Mouse (Mus musculus): ENCODE results near the gene Agtpbp1. TPM values are rescaled to one million over a fixed set of nuclear protein-coding genes. Genes with fewer than 3 reads are reported as not detected.

The Agtpbp1 gene
- total and polyA plus RNA-seq, 2 experiments from 2014 or later, result 70.8 to 129 TPM

- Histone ChIP-seq H3K9ac (replicated peaks; ENCODE audit: low read length, poor library complexity, severe bottlenecking) (no peak overlapping the region), H3K9me3 (ENCODE audit: low read length) (no peaks in the 10 kb centered on the region), H3K4me1 (ENCODE audit: insufficient read depth, low read length) (no peaks in the 10 kb centered on the region), H3K27ac (ENCODE audit: low read depth, low read length) (no peak overlapping the region), H3K4me2 (ENCODE audit: low read depth, low read length, poor library complexity, severe bottlenecking) (no peak overlapping the region), H3K4me3 (ENCODE audit: low read depth, low read length) (no peak overlapping the region), H3K27me3 (ENCODE audit: insufficient read depth, low read length) (no peaks in the 10 kb centered on the region), H3K36me3 (ENCODE audit: insufficient read depth, low read length) (no peaks in the 10 kb centered on the region)
- DNase-seq (ENCODE audit: low spot score) (no peak), ATAC-seq (ENCODE audit: low FRiP score) (no peak)
- WGBS, result 79% methylated on average over 6 of the region's 6 CpGs
- no peak for TF ChIP-seq CTCF (IDR thresholded peaks at IDR 0.05)
These were observed 13.9 kb downstream of the Agtpbp1 start for GRCm38 (mm10) chr13:59571107-59571506.

- DNase-seq (ENCODE audit: low spot score) (peak; percentile 46), ATAC-seq (ENCODE audit: low FRiP score) (peak; percentile 60)
- no peak overlapping the region for H3K9ac ChIP-seq (replicated peaks; ENCODE audit: low read length, poor library complexity, severe bottlenecking)
- H3K4me1 ChIP-seq (ENCODE audit: insufficient read depth, low read length), result no peaks in the 10 kb centered on the region
- H3K27ac ChIP-seq (ENCODE audit: low read depth, low read length), result no peak overlapping the region
- no peaks in the 10 kb centered on the region for H3K27me3 ChIP-seq (ENCODE audit: insufficient read depth, low read length)
- H3K4me3 ChIP-seq (ENCODE audit: low read depth, low read length), result no peak overlapping the region
- no peak overlapping the region for H3K4me2 ChIP-seq (ENCODE audit: low read depth, low read length, poor library complexity, severe bottlenecking)
- H3K9me3 ChIP-seq (ENCODE audit: low read length), result no peaks in the 10 kb centered on the region
- no peak for TF ChIP-seq CTCF (IDR thresholded peaks at IDR 0.05)
- H3K36me3 ChIP-seq (ENCODE audit: insufficient read depth, low read length), result no peaks in the 10 kb centered on the region
- 49% methylated on average over 9 of the region's 9 CpGs for WGBS
These were observed 19.0 kb downstream of the Agtpbp1 start for GRCm38 (mm10) chr13:59565945-59566520.

- Histone ChIP-seq H3K4me2 (ENCODE audit: low read depth, low read length, poor library complexity, severe bottlenecking) (no peak overlapping the region), H3K27ac (ENCODE audit: low read depth, low read length) (no peak overlapping the region), H3K4me1 (ENCODE audit: insufficient read depth, low read length) (no peaks in the 10 kb centered on the region), H3K9me3 (ENCODE audit: low read length) (no peaks in the 10 kb centered on the region), H3K27me3 (ENCODE audit: insufficient read depth, low read length) (no peaks in the 10 kb centered on the region), H3K36me3 (ENCODE audit: insufficient read depth, low read length) (no peaks in the 10 kb centered on the region), H3K4me3 (ENCODE audit: low read depth, low read length) (no peak overlapping the region), H3K9ac (replicated peaks; ENCODE audit: low read length, poor library complexity, severe bottlenecking) (no peak overlapping the region)
- DNase-seq (ENCODE audit: low spot score) (no peak), ATAC-seq (ENCODE audit: low FRiP score) (no peak)
- 76% methylated on average over 10 of the region's 10 CpGs for whole genome bisulfite sequencing
- no peak for TF ChIP-seq CTCF (IDR thresholded peaks at IDR 0.05)
These were observed 20.1 kb downstream of the Agtpbp1 start for GRCm38 (mm10) chr13:59564923-59565322.

GRCm38 (mm10) chr13:59564505-59564904 lies 20.5 kb downstream of the Agtpbp1 start:
- H3K9me3 ChIP-seq (ENCODE audit: low read length), result no peaks in the 10 kb centered on the region
- no peaks in the 10 kb centered on the region for H3K36me3 ChIP-seq (ENCODE audit: insufficient read depth, low read length)
- no peak overlapping the region for H3K4me2 ChIP-seq (ENCODE audit: low read depth, low read length, poor library complexity, severe bottlenecking)
- ATAC-seq (ENCODE audit: low FRiP score) (no peak), DNase-seq (ENCODE audit: low spot score) (no peak)
- H3K4me3 ChIP-seq (ENCODE audit: low read depth, low read length), result no peak overlapping the region
- no peak overlapping the region for H3K27ac ChIP-seq (ENCODE audit: low read depth, low read length)
- H3K4me1 ChIP-seq (ENCODE audit: insufficient read depth, low read length), result no peaks in the 10 kb centered on the region
- TF ChIP-seq CTCF (IDR thresholded peaks at IDR 0.05), result no peak
- 89% methylated on average over 4 of the region's 4 CpGs for WGBS
- no peak overlapping the region for H3K9ac ChIP-seq (replicated peaks; ENCODE audit: low read length, poor library complexity, severe bottlenecking)
- H3K27me3 ChIP-seq (ENCODE audit: insufficient read depth, low read length), result no peaks in the 10 kb centered on the region

GRCm38 (mm10) chr13:59562471-59562870 lies 22.6 kb downstream of the Agtpbp1 start:
- TF ChIP-seq CTCF (IDR thresholded peaks at IDR 0.05), result no peak
- 93% methylated on average over 2 of the region's 2 CpGs for WGBS
- no peak for ATAC-seq (ENCODE audit: low FRiP score)

GRCm38 (mm10) chr13:59558776-59559175 lies 26.3 kb downstream of the Agtpbp1 start:
- Histone ChIP-seq H3K9me3 (ENCODE audit: low read length) (no peaks in the 10 kb centered on the region), H3K9ac (replicated peaks; ENCODE audit: low read length, poor library complexity, severe bottlenecking) (no peak overlapping the region), H3K36me3 (ENCODE audit: insufficient read depth, low read length) (no peaks in the 10 kb centered on the region), H3K27me3 (ENCODE audit: insufficient read depth, low read length) (no peaks in the 10 kb centered on the region), H3K4me3 (ENCODE audit: low read depth, low read length) (no peak overlapping the region), H3K27ac (ENCODE audit: low read depth, low read length) (no peak overlapping the region), H3K4me2 (ENCODE audit: low read depth, low read length, poor library complexity, severe bottlenecking) (no peak overlapping the region), H3K4me1 (ENCODE audit: insufficient read depth, low read length) (peaks cover 13% of the 10 kb centered on the region)
- ATAC-seq (ENCODE audit: low FRiP score) (no peak), DNase-seq (ENCODE audit: low spot score) (no peak)
- no peak for TF ChIP-seq CTCF (IDR thresholded peaks at IDR 0.05)
- 90% methylated on average over 5 of the region's 5 CpGs for WGBS

More at GRCm38 (mm10) chr13:59562471-59562870, 22.6 kb downstream of the Agtpbp1 start:
- Histone ChIP-seq H3K4me3 (ENCODE audit: low read depth, low read length) (no peak overlapping the region), H3K4me1 (ENCODE audit: insufficient read depth, low read length) (no peaks in the 10 kb centered on the region), H3K4me2 (ENCODE audit: low read depth, low read length, poor library complexity, severe bottlenecking) (no peak overlapping the region), H3K9ac (replicated peaks; ENCODE audit: low read length, poor library complexity, severe bottlenecking) (no peak overlapping the region), H3K27me3 (ENCODE audit: insufficient read depth, low read length) (no peaks in the 10 kb centered on the region), H3K36me3 (ENCODE audit: insufficient read depth, low read length) (no peaks in the 10 kb centered on the region), H3K9me3 (ENCODE audit: low read length) (no peaks in the 10 kb centered on the region), H3K27ac (ENCODE audit: low read depth, low read length) (no peak overlapping the region)
- DNase-seq (ENCODE audit: low spot score), result no peak
